Mouse (Mus musculus) hindbrain, postnatal 0 days (tissue): ENCODE results near the gene Gm19345. TPM values are rescaled to one million over a fixed set of nuclear protein-coding genes. Genes with fewer than 3 reads are reported as not detected.

ENCODE experiments used
- ATAC-seq: fragments of 200-750 bp; cut with Nextera tagmentation; 2 replicates; pipeline ENCODE4 v1.8.0; 2017; ENCODE audit warnings: mild to moderate bottlenecking, moderate TSS enrichment, moderate library complexity
- DNase-seq: peaks from one replicate; pipeline ENCODE4 v3.0.0-alpha.2; 2015; ENCODE audit warnings: low spot score
- H3K27ac ChIP-seq: fragments of 300-500 bp; sonication (generic); 2 replicates; pipeline ENCODE4 v1.5.1; 2014; ENCODE audit warnings: mild to moderate bottlenecking
- H3K27me3 ChIP-seq: fragments of 300-500 bp; sonication (generic); 2 replicates; pipeline ENCODE4 v1.6.1; 2014; ENCODE audit warnings: low read length, mixed read lengths; ENCODE audit not compliant: insufficient read depth
- H3K36me3 ChIP-seq: fragments of 300-500 bp; sonication (generic); 2 replicates; pipeline ENCODE4 v1.6.1; 2014; ENCODE audit warnings: low read length, mixed read lengths; ENCODE audit not compliant: insufficient read depth
- H3K4me1 ChIP-seq: fragments of 300-500 bp; sonication (generic); 2 replicates; pipeline ENCODE4 v1.6.1; 2014; ENCODE audit warnings: antibody characterized with exemption, low read length, mixed read lengths; ENCODE audit not compliant: insufficient read depth
- H3K4me2 ChIP-seq: fragments of 300-500 bp; sonication (generic); 2 replicates; pipeline ENCODE4 v1.6.1; 2014; ENCODE audit warnings: low read depth, mild to moderate bottlenecking, low read length, moderate library complexity, mixed read lengths
- H3K4me3 ChIP-seq: fragments of 300-500 bp; sonication (generic); 2 replicates; pipeline ENCODE4 v1.5.1; 2014; ENCODE audit warnings: low read length
- H3K9ac ChIP-seq: fragments of 300-500 bp; sonication (generic); replicated peaks from 2 replicates; pipeline ENCODE4 v1.6.1; 2014; ENCODE audit warnings: mild to moderate bottlenecking, low read length, moderate library complexity, mixed read lengths
- H3K9me3 ChIP-seq: fragments of 300-500 bp; sonication (generic); 2 replicates; pipeline ENCODE4 v1.6.1; 2016; ENCODE audit warnings: low read length, mixed read lengths
- CTCF ChIP-seq: IDR thresholded peaks from 2 replicates; pipeline ENCODE4 v1.5.1; 2016; ENCODE audit warnings: antibody characterized with exemption, control low read depth, low read depth
- WGBS: fragments of 180-500 bp; shearing (Covaris S2); extraction: QIAGEN DNeasy Blood & Tissue Kit; methylation state at CpG from one replicate; pipeline ENCODE4 v1.1.7; 2014; 5-methylcytosine and 5-hydroxymethylcytosine counted together
- polyA plus RNA-seq: library from polyadenylated mRNA; unstranded; fragments of >200 nt; fragmentation: Nextera tagmentation; extraction: Ambion mirVana; gene quantifications from 2 replicates; pipeline ENCODE4 v1.2.1, GENCODE M21; 2015
- total RNA-seq: library from RNA; depleted of rRNA; stranded (reverse); fragments of >200 nt; gene quantifications from 2 replicates; pipeline ENCODE4 v1.2.3, GENCODE M21; 2014

Gm19345 gene
- total and polyA plus RNA-seq, 2 experiments from 2014 or later: 16.1 to 53.7 TPM

- no peak overlapping the region for H3K9ac ChIP-seq
- no peak overlapping the region for H3K4me3 ChIP-seq
- H3K4me1 ChIP-seq: no peaks in the 10 kb centered on the region
- no peak for TF ChIP-seq CTCF
- 89% methylated on average over 16 of the region's 16 CpGs for WGBS
- no peaks in the 10 kb centered on the region for H3K27me3 ChIP-seq
- DNase-seq: no peak
- H3K27ac ChIP-seq: no peak overlapping the region
- no peak for ATAC-seq
- no peaks in the 10 kb centered on the region for H3K9me3 ChIP-seq
- no peaks in the 10 kb centered on the region for H3K36me3 ChIP-seq
- H3K4me2 ChIP-seq: no peak overlapping the region
These were observed 16.1 kb downstream of the Gm19345 start for GRCm38 (mm10) chr7:19867751-19868399.

DNA sequence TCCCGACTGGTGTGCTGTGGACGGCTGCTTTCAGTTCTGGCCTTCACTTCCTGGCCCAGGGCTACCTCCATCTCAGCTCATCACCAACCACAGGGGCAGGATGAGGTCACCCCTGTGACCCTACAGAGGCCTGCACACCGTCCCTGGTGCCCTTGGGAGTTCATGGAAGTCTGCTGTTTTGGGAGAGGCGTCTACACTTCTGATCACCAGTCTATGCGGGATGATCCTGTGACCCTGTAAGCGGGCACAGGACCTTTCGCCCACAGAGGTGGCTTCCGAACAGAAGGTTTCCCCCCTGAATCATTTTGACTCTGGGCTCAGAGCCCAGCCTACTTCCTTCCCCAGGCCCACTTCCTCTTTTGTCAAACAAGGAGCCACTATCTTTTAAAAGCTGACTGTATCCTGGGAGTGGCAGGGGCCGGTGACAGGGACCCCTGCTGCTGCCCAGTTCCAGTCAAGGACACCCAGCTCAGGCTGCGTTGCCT lies 19.4 kb downstream of the Gm19345 start:
- no peak for DNase-seq
- Histone ChIP-seq H3K4me3 (no peak overlapping the region), H3K27ac (no peak overlapping the region), H3K9ac (no peak overlapping the region), H3K4me1 (no peaks in the 10 kb centered on the region), H3K4me2 (no peak overlapping the region), H3K36me3 (no peaks in the 10 kb centered on the region), H3K27me3 (no peaks in the 10 kb centered on the region), H3K9me3 (no peaks in the 10 kb centered on the region)
- WGBS: 64% methylated on average over 10 of the region's 10 CpGs
- ATAC-seq: no peak
- TF ChIP-seq CTCF: no peak

DNA sequence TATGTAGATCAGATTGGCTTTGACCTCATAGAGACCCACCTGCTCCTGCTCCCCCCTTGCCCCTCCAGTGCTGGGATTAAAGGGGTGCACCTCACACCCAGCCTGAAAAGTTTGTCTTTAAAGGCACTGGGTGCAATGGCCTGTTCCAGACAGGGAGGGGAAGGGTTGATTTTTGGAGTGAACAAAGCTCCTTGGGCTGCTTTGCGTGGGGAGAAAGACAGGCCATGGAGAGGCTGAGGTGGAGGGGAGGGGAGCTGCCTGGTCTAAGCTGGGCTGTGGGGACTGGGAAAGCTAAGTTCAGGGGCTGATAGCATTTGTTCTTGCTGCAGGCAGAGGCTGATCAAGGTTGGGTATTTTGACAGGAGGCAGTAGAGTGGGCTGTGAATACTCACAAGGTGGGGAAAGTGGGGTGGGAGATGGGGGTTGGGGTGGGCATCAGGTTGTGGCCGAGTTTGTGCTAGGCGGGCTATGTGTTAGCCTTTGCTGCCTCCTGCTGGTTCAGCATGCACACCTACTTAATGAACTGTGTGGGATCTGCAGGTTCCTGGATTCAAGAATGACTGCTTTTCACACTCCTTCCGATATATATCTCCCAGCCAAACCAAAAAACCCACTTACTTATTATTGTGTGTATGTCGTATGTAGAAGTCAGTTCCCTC lies 20.3 kb downstream of the Gm19345 start:
- H3K4me2 ChIP-seq: no peak overlapping the region
- H3K4me3 ChIP-seq: no peak overlapping the region
- no peaks in the 10 kb centered on the region for H3K4me1 ChIP-seq
- no peaks in the 10 kb centered on the region for H3K9me3 ChIP-seq
- ATAC-seq (no peak), DNase-seq (peak; percentile 16)
- H3K27ac ChIP-seq: no peak overlapping the region
- WGBS: 49% methylated on average over 5 of the region's 5 CpGs
- H3K36me3 ChIP-seq: no peaks in the 10 kb centered on the region
- no peak overlapping the region for H3K9ac ChIP-seq
- peak; percentile 52 for TF ChIP-seq CTCF
- H3K27me3 ChIP-seq: no peaks in the 10 kb centered on the region

- Histone ChIP-seq H3K27ac (no peak overlapping the region), H3K4me1 (no peaks in the 10 kb centered on the region), H3K4me2 (no peak overlapping the region), H3K36me3 (no peaks in the 10 kb centered on the region), H3K4me3 (no peak overlapping the region), H3K9ac (no peak overlapping the region), H3K27me3 (no peaks in the 10 kb centered on the region), H3K9me3 (no peaks in the 10 kb centered on the region)
- DNase-seq: peak; percentile 72
- ATAC-seq: peak; percentile 63
- 52% methylated on average over 13 of the region's 13 CpGs for WGBS
- peak; percentile 84 for TF ChIP-seq CTCF
These were observed 24.3 kb downstream of the Gm19345 start for GRCm38 (mm10) chr7:19875948-19876682.

DNA sequence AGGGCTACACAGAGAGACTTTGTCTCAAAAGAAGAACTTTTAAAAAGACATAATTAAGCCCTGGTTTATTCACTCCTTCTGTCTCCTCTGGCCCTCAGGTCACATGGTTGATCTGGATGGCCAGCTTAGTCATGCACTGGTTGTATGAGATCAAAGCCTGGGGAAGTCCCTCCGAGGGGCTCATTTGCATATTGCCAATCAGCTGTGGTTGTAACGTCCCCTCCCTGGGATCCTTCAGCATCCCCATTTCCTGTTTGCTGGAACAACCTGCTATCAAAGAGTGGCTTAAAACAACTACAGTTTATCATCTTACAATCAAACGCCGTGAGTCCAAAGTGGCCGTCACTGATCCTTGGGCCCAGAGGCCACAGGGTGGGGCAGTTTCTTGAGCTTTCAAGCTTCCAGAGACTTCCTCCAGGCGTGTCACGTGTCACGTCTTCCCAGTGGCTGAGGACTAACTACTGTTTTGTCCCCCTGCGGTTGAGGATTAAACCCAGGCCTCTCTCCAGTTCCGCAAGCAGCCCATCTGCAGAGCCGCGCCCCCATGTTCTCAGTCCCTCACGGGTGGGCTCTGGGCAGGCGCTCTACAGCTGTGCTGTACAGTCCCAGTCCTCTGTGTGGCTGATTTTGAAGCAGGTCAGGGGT lies 25.1 kb downstream of the Gm19345 start:
- H3K4me2 ChIP-seq: no peak overlapping the region
- no peak overlapping the region for H3K9ac ChIP-seq
- no peak for DNase-seq
- no peaks in the 10 kb centered on the region for H3K9me3 ChIP-seq
- H3K4me1 ChIP-seq: no peaks in the 10 kb centered on the region
- H3K27me3 ChIP-seq: no peaks in the 10 kb centered on the region
- peak; percentile 24; the same call in 1 of the 2 replicates for ATAC-seq
- no peak overlapping the region for H3K27ac ChIP-seq
- no peak for TF ChIP-seq CTCF
- no peak overlapping the region for H3K4me3 ChIP-seq
- 65% methylated on average over 14 of the region's 14 CpGs for WGBS
- no peaks in the 10 kb centered on the region for H3K36me3 ChIP-seq

- Histone ChIP-seq H3K36me3 (no peaks in the 10 kb centered on the region), H3K4me2 (no peak overlapping the region), H3K4me3 (no peak overlapping the region), H3K9ac (no peak overlapping the region), H3K27ac (no peak overlapping the region), H3K27me3 (no peaks in the 10 kb centered on the region), H3K4me1 (no peaks in the 10 kb centered on the region), H3K9me3 (no peaks in the 10 kb centered on the region)
- 87% methylated on average over 8 of the region's 8 CpGs for WGBS
- DNase-seq (no peak), ATAC-seq (no peak)
- TF ChIP-seq CTCF: no peak
These were observed 29.0 kb downstream of the Gm19345 start for GRCm38 (mm10) chr7:19880754-19881153.
